Mouse (Mus musculus): ENCODE results near the gene Vcl.

Vcl gene

DNA sequence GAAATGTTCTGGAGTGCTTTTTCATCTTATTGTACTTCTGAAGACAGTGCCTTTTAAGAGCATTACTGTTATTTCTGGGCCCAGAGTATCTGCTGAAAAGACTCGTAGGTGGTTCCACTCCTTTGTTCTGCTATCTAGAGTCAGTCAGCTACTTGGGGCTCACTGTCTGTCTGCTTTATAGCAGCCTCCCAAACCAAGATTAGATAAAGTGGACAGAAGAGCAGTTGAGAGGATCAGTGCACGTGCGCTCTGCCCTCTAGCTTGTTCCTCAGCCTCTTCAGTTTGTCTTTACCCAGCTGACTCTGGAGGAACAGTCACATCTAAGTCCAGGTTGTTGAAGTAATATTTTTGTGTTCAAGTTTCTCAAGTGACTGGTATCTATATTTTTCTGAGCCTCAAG lies 144.8 kb downstream of the Vcl start:
- no peak for DNase-seq

DNA sequence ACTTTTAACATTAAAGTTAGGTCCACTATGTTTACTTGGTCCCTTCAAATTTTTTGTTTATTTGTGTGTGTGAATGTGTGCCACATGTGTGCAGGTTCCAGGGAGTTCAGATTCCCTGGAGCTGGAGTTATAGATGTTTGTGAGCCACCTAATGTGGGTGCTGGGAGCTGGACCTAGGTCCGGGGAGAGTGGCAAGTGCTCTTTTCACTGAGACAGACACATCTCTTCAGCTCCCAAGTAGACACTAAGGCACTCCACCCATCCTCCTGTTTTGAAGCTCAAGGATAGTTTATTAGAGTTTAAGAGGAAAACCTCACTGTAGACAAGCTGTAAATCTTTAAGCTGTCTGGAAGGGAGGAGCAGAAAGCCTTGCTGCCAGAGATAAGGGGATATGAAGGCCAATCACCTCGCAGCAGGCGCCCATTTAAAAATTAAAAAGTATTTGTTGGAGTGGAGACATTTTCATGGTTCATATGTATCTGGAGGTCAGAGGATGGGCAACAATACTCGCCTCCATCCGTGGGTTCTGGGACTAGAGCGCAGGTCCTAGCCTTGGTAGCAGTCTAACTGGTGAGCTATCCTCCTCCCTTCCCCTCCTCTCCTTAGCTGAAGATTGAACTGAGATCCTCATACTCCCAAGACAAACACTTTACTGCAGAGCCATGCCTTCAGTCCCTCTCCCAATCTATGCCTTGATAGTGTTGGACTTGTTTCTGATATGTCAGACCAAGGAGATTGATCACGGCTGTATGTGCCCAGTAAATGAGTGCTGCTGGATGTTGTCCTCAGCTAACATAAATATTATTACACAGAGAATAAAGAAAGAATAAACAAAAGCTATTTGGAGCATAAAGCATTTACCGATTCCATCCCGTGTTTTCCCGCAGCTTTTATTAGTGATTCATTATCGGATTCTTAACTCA lies 145.5 kb downstream of the Vcl start:
- no peak for DNase-seq

DNA sequence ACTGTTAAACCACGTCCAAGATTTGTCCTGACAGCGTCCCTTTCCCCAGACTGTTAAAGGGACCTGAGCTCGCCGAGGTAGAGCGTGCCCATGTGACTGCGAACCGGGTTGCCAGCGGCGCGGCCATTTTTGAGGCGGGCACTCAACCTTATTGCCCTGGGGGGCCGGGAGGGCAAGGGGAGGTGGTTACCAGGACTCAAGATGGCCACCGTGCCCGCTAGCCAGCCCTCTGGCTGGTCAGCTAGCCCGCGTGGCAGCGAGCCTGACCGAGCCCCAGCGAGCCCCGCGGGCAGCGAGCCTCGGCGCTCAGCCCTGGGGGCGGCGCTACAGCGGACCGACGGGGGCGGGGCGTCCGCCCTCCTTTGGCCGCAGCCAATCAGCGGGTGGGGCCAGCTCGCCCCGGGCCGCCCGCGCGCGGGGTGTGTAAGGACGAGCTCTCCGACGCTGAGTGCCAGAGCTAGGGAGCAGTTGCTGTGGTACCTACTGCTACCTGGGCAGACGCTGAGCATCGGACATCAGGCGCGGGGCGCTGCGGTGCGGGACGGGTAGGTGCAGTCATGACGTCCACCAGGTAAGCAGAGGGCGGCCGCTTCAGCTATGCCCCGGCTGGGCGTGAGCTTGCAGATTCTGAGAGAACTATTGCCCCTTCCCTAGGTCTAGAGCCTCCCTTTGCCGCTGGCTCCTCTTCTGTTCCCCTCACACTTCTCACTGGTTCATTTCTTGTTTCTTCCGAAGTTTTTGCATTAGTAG lies 146.7 kb downstream of the Vcl start:
- DNase-seq = peak; percentile 92

DNA sequence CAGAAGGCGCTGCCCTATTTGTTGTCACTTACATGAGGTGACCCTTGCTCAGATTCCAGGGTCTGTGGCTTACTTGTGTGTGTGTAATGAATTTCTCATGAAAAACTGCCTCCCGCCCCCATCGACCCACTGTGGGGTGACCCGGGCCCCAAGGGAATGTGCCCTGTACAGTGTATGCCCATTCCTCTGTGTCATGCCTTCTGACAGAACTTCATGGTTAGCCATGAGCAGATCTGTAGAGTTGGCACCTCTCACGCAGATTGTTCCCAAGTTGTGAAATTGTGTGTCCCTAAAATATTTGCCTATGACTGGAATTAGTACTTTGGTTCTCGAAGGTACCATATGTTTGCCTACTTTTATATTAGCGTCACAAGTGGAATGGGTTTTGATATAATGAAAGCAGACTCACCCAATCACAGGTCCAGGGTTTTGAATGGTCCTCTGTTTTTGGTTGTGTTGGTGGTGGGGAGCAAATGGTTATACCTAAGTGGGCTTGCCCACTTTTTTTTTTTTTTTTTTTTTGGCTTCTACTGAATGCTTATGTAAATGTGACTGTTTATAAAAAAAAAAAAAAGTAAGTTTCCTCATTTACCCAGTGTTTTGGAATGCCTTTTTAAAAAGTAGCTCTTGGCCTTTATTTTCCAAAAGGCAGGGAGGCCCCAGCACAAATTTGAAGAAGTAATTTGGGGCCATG lies 147.4 kb downstream of the Vcl start:
- DNase-seq = peak; percentile 27

DNA sequence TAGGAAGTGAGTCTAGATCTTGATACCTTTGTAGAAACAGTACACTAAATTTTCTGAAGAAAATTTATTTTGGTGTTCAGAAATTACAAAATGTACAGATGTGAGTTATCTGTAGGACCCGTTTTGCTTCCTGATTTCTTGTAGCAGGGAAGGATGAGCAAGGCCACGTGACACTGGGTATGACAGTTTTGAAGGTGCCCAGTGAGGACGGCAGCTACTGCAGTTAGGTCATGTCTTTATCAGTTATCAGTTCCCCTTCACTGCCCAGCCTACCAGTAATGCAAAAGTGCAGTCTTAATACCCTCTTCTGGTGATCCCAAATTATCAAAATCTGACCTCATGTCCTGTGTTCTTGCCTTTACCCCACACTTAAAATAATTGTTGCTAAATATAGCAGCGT lies 148.7 kb downstream of the Vcl start:
- DNase-seq = no peak

DNA sequence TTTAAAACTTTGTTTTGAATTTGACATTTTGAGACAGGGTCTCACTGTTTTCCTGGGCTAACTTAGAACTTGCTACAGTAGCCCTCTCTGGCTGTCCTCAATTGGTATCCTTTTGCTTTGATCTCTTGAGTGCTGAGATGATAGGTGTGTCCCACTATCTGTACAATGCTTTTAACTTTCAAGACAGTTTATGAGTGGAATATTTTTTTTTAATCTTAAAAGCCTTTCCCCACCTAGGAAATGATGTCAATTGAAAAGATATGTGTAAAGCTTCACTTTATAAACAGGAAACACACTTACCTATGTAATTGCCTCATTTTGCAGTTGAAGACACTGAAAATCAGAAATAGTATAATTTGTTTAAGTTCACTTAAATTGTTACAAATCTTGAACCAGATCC lies 149.3 kb downstream of the Vcl start:
- DNase-seq = no peak

DNA sequence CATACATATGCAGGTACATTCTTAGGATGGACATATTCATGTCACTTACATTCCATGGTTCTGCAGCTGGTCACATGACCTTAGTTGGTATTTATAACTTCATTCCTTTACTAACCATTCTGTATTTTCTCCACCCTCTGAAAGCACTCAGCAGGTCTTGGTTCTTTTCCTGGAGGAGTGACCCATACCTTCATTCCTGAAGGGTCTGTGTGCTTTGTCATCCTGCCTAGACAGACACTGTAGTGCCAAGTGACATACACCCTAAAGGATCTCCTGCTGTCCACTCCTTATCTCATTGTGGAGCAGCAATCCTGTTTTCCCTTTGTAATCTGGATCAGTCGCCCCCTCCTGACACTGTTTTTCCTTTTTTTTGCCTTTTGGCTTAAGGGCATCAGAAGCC lies 153.6 kb downstream of the Vcl start:
- DNase-seq = no peak

Data from thymus, postnatal 14 days (tissue).